Mouse (Mus musculus) stomach, postnatal 0 days (tissue): ENCODE measurements at regions not wholly inside any gene's neighbourhood (a gene's known extent, or its start where the extent isn't known, plus 50 kb on each side); places are given as distances from the start of the nearest gene placed in this dataset.

Source experiments
- ATAC-seq: fragments of 200-750 bp; cut with Nextera tagmentation; 2 replicates; pipeline ENCODE4 v1.8.0; 2017; ENCODE audit not compliant: low FRiP score, low TSS enrichment
- DNase-seq: peaks from one replicate; pipeline ENCODE4 v3.0.0-alpha.2; 2016; ENCODE audit warnings: low spot score
- H3K27ac ChIP-seq: fragments of 300-500 bp; sonication (generic); replicated peaks from 2 replicates; pipeline ENCODE4 v1.5.1; 2014; ENCODE audit warnings: mild to moderate bottlenecking, control low read depth
- H3K27me3 ChIP-seq: fragments of 300-500 bp; sonication (generic); 2 replicates; pipeline ENCODE4 v1.6.1; 2014; ENCODE audit warnings: low read length; ENCODE audit not compliant: control insufficient read depth, insufficient read depth
- H3K36me3 ChIP-seq: fragments of 300-500 bp; sonication (generic); 2 replicates; pipeline ENCODE4 v1.6.1; 2014; ENCODE audit warnings: low read length, mixed read lengths; ENCODE audit not compliant: control insufficient read depth, insufficient read depth
- H3K4me1 ChIP-seq: fragments of 300-500 bp; sonication (generic); replicated peaks from 2 replicates; pipeline ENCODE4 v1.6.1; 2014; ENCODE audit warnings: antibody characterized with exemption; ENCODE audit not compliant: control insufficient read depth, insufficient read depth
- H3K4me2 ChIP-seq: fragments of 300-500 bp; sonication (generic); replicated peaks from 2 replicates; pipeline ENCODE4 v1.6.1; 2014; ENCODE audit warnings: low read depth, mild to moderate bottlenecking, control low read depth, moderate library complexity
- H3K4me3 ChIP-seq: fragments of 300-500 bp; sonication (generic); 2 replicates; pipeline ENCODE4 v1.5.1; 2014; ENCODE audit warnings: low read depth, low read length, control low read depth
- H3K9ac ChIP-seq: fragments of 300-500 bp; sonication (generic); 2 replicates; pipeline ENCODE4 v1.6.1; 2014; ENCODE audit warnings: mild to moderate bottlenecking, low read length, control low read depth, mixed read lengths
- H3K9me3 ChIP-seq: fragments of 300-500 bp; sonication (generic); 2 replicates; pipeline ENCODE4 v1.6.1; 2016; ENCODE audit warnings: low read length; ENCODE audit not compliant: control insufficient read depth
- CTCF ChIP-seq: IDR thresholded peaks from 2 replicates; pipeline ENCODE4 v1.5.1; 2016; ENCODE audit warnings: antibody characterized with exemption, low read depth, mild to moderate bottlenecking, moderate library complexity
- EP300 ChIP-seq: optimal IDR thresholded peaks from 2 replicates; pipeline ENCODE3; 2016; ENCODE audit warnings: antibody characterized with exemption
- WGBS: fragments of 180-500 bp; shearing (Covaris S2); extraction: QIAGEN DNeasy Blood & Tissue Kit; methylation state at CpG from one replicate; pipeline ENCODE4 v1.1.7; 2014; 5-methylcytosine and 5-hydroxymethylcytosine counted together

- no peaks in the 10 kb centered on the region for H3K36me3 ChIP-seq
- no peak overlapping the region for H3K4me2 ChIP-seq
- no peak overlapping the region for H3K4me3 ChIP-seq
- WGBS, result 75% methylated on average over 1 of the region's 1 CpGs
- no peak overlapping the region for H3K9ac ChIP-seq
- DNase-seq (no peak), ATAC-seq (no peak)
- H3K4me1 ChIP-seq, result no peaks in the 10 kb centered on the region
- H3K27ac ChIP-seq, result no peak overlapping the region
- TF ChIP-seq EP300, result no peak
- TF ChIP-seq CTCF, result no peak
- no peaks in the 10 kb centered on the region for H3K27me3 ChIP-seq
- no peaks in the 10 kb centered on the region for H3K9me3 ChIP-seq
These were observed 336.6 kb upstream of the Frg1 start for GRCm38 (mm10) chr8:41753481-41753880.

GRCm38 (mm10) chr8:41752641-41753040, 335.8 kb upstream of the Frg1 start:
- Histone ChIP-seq H3K4me2 (no peak overlapping the region), H3K9me3 (no peaks in the 10 kb centered on the region), H3K4me1 (no peaks in the 10 kb centered on the region), H3K4me3 (no peak overlapping the region), H3K27ac (no peak overlapping the region), H3K9ac (no peak overlapping the region), H3K36me3 (no peaks in the 10 kb centered on the region), H3K27me3 (no peaks in the 10 kb centered on the region)
- ATAC-seq (no peak), DNase-seq (no peak)
- TF ChIP-seq EP300 (no peak), CTCF (no peak)
- WGBS, result 66% methylated on average over 2 of the region's 2 CpGs

- no peak for DNase-seq
- Histone ChIP-seq H3K4me1 (no peaks in the 10 kb centered on the region), H3K27ac (no peak overlapping the region), H3K4me2 (no peak overlapping the region), H3K36me3 (no peaks in the 10 kb centered on the region), H3K9ac (no peak overlapping the region), H3K4me3 (no peak overlapping the region), H3K27me3 (no peaks in the 10 kb centered on the region), H3K9me3 (no peaks in the 10 kb centered on the region)
- ATAC-seq, result no peak
- TF ChIP-seq EP300, result no peak
- TF ChIP-seq CTCF, result no peak
- WGBS, result 92% methylated on average over 6 of the region's 6 CpGs
These were observed 330.1 kb upstream of the Frg1 start for GRCm38 (mm10) chr8:41747024-41747423.

GRCm38 (mm10) chr8:41742796-41743670, 326.2 kb upstream of the Frg1 start:
- no peaks in the 10 kb centered on the region for H3K27me3 ChIP-seq
- H3K9me3 ChIP-seq, result no peaks in the 10 kb centered on the region
- DNase-seq (no peak), ATAC-seq (no peak)
- H3K27ac ChIP-seq, result no peak overlapping the region
- H3K4me3 ChIP-seq, result no peak overlapping the region
- WGBS, result 77% methylated on average over 11 of the region's 11 CpGs
- no peak for TF ChIP-seq EP300
- no peak for TF ChIP-seq CTCF
- no peaks in the 10 kb centered on the region for H3K36me3 ChIP-seq
- no peak overlapping the region for H3K9ac ChIP-seq
- H3K4me1 ChIP-seq, result no peaks in the 10 kb centered on the region
- H3K4me2 ChIP-seq, result no peak overlapping the region

- no peak overlapping the region for H3K4me3 ChIP-seq
- H3K27ac ChIP-seq, result no peak overlapping the region
- no peak for TF ChIP-seq EP300
- TF ChIP-seq CTCF, result no peak
- no peak for ATAC-seq
- no peaks in the 10 kb centered on the region for H3K9me3 ChIP-seq
- no peak overlapping the region for H3K4me2 ChIP-seq
- no peaks in the 10 kb centered on the region for H3K36me3 ChIP-seq
- H3K4me1 ChIP-seq, result no peaks in the 10 kb centered on the region
- DNase-seq, result no peak
- H3K27me3 ChIP-seq, result no peaks in the 10 kb centered on the region
- WGBS, result 83% methylated on average over 3 of the region's 3 CpGs
- no peak overlapping the region for H3K9ac ChIP-seq
These were observed 300.1 kb upstream of the Frg1 start for GRCm38 (mm10) chr8:41717002-41717401.

GRCm38 (mm10) chr8:41713634-41714330, 296.9 kb upstream of the Frg1 start:
- no peak overlapping the region for H3K9ac ChIP-seq
- H3K27ac ChIP-seq, result no peak overlapping the region
- H3K4me2 ChIP-seq, result no peak overlapping the region
- no peaks in the 10 kb centered on the region for H3K4me1 ChIP-seq
- WGBS, result 51% methylated on average over 4 of the region's 4 CpGs
- no peaks in the 10 kb centered on the region for H3K36me3 ChIP-seq
- no peaks in the 10 kb centered on the region for H3K9me3 ChIP-seq
- ATAC-seq (no peak), DNase-seq (no peak)
- TF ChIP-seq CTCF (no peak), EP300 (no peak)
- no peaks in the 10 kb centered on the region for H3K27me3 ChIP-seq
- no peak overlapping the region for H3K4me3 ChIP-seq
